Mouse (Mus musculus): Measurements from ENCODE around the gene Sv2b. TPM values are rescaled to one million over a fixed set of nuclear protein-coding genes. Genes with fewer than 3 reads are reported as not detected.

Gene Sv2b
- polyA plus RNA-seq, 1 experiment from 2014 or later = 0.46 TPM

DNA sequence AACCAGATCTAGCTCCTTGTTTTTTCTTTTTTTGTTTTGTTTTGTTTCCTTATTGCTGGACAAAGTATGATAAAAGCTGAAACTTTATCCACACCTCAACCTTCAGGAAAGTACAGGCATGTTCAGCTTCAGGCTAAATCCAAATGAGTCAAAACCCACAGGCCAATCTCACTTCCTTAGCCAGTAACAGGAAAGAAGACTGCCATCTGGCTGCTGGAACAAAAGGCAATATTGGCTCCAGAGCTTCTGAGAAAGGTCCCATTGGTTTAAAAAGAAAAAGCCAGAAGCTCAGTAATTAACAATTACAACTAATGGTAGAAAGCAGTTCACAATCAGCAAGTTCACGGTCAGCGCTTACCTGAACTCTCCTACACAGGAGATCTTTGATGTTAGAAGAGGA is 169.8 kb downstream of the Sv2b start:
- H3K4me1 ChIP-seq (replicated peaks; ENCODE audit: control insufficient read depth, insufficient read depth, low read length) = no peaks in the 10 kb centered on the region
- H3K4me3 ChIP-seq (ENCODE audit: low read depth, low read length) = no peak overlapping the region
- H3K27me3 ChIP-seq (replicated peaks; ENCODE audit: control insufficient read depth, insufficient read depth, low read length) = no peaks in the 10 kb centered on the region
- H3K4me2 ChIP-seq (replicated peaks; ENCODE audit: low read depth) = no peak overlapping the region
- TF ChIP-seq CTCF (IDR thresholded peaks at IDR 0.05; ENCODE audit: low read depth) = peak; percentile 19; the same call in 1 of the 2 replicates
- H3K9ac ChIP-seq (ENCODE audit: low read depth, low read length) = no peak overlapping the region
- H3K27ac ChIP-seq (ENCODE audit: low read depth, low read length) = no peak overlapping the region
- H3K36me3 ChIP-seq (ENCODE audit: control insufficient read depth, insufficient read depth) = no peaks in the 10 kb centered on the region
- no peaks in the 10 kb centered on the region for H3K9me3 ChIP-seq (ENCODE audit: control insufficient read depth)
- ATAC-seq = no peak
- WGBS = 90% methylated on average over 2 of the region's 2 CpGs

DNA sequence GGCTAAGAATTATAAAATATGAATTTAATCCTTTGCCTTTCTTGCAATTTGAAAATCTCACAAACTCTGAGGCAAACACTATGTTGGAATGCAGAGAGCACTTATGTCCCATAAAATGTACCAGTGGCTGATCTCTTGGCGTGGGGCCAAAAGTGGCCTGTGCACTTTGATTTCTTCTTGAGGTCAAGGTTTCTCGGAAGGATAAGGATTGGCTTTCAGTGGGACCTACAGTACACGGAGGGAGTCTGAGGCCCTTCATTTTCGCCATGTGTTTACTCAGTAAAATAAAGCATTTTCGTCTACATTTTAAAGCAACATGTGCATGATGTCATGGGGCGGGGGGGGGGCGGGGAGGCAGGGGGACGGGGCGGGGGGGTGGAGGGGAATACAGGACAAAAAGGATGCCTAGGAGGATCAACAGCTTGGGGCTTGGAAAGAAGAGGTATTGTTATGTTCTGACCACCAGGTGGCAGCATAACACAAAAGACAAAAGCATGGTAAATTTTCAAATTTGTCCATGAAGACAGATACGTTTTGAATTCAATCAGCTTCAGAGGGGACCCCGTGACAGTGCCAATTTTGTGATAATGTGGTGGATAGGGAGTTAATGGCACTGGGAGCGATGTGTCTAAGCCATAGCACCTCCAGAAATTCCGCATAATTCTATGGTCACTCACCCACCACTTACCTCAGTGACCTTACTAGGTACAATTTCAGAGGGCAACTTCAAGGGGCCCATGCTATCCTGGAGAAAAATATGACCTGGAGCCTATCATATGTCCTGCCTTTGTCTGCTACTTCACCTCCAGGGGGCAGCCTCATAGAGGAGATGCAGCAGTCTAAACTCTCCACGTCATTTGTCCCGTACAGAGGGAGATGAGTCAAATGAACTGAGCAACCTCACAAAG is 174.1 kb downstream of the Sv2b start:
- H3K4me3 ChIP-seq (ENCODE audit: low read depth, low read length) = no peak overlapping the region
- TF ChIP-seq CTCF (IDR thresholded peaks at IDR 0.05; ENCODE audit: low read depth) = peak; percentile 76
- no peak overlapping the region for H3K4me2 ChIP-seq (replicated peaks; ENCODE audit: low read depth)
- no peaks in the 10 kb centered on the region for H3K36me3 ChIP-seq (ENCODE audit: control insufficient read depth, insufficient read depth)
- no peak overlapping the region for H3K9ac ChIP-seq (ENCODE audit: low read depth, low read length)
- H3K27ac ChIP-seq (ENCODE audit: low read depth, low read length) = no peak overlapping the region
- H3K27me3 ChIP-seq (replicated peaks; ENCODE audit: control insufficient read depth, insufficient read depth, low read length) = no peaks in the 10 kb centered on the region
- ATAC-seq = 0 out of 2 replicates have a peak, but pooled peaks have one; percentile 13
- WGBS = 26% methylated on average over 15 of the region's 15 CpGs
- no peaks in the 10 kb centered on the region for H3K9me3 ChIP-seq (ENCODE audit: control insufficient read depth)
- no peaks in the 10 kb centered on the region for H3K4me1 ChIP-seq (replicated peaks; ENCODE audit: control insufficient read depth, insufficient read depth, low read length)

DNA sequence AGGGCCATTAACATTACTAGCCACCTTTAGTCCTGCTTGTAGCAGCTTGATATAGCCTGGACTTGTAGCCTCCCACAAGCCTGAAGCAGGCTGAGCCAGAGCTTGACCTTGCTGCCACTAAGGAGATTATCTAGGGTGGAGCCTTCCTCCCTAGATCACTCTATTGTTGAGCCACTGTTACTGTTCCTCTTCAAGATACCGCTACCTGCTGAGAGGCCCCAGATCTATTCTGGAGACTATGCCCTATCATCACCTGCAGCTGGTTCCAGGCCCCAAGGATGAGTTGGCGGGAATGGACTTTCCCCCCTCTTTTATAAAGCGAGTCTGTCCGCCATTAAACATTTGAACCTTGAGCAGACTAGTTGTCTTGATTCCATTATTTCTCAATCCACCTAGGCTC is 181.0 kb downstream of the Sv2b start:
- Histone ChIP-seq H3K4me2 (replicated peaks; ENCODE audit: low read depth) (no peak overlapping the region), H3K27me3 (replicated peaks; ENCODE audit: control insufficient read depth, insufficient read depth, low read length) (no peaks in the 10 kb centered on the region), H3K27ac (ENCODE audit: low read depth, low read length) (no peak overlapping the region), H3K36me3 (ENCODE audit: control insufficient read depth, insufficient read depth) (no peaks in the 10 kb centered on the region), H3K4me1 (replicated peaks; ENCODE audit: control insufficient read depth, insufficient read depth, low read length) (no peaks in the 10 kb centered on the region), H3K9ac (ENCODE audit: low read depth, low read length) (no peak overlapping the region), H3K9me3 (ENCODE audit: control insufficient read depth) (no peaks in the 10 kb centered on the region), H3K4me3 (ENCODE audit: low read depth, low read length) (no peak overlapping the region)
- 90% methylated on average over 4 of the region's 4 CpGs for WGBS
- ATAC-seq = no peak
- no peak for TF ChIP-seq CTCF (IDR thresholded peaks at IDR 0.05; ENCODE audit: low read depth)

DNA sequence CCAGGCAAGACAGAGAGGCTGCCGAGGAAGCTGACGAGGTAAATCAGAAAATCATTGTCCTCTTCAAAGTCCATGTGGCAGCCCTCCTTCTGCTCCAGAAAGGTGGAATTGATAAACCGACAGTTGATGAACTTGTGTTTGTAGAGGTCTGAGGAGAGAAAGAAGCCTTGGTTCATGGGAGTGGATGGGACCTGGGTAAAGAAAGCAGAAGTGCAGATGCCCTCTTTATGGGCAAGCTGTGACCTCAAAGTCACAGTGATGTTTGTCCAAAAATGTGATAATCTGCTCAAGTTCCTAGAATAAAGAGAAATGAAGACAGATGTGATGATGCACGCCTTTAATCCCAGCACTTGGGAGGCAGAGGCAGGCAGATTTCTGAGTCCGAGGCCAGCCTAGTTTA is 185.0 kb downstream of the Sv2b start:
- no peak overlapping the region for H3K27ac ChIP-seq (ENCODE audit: low read depth, low read length)
- no peak for TF ChIP-seq CTCF (IDR thresholded peaks at IDR 0.05; ENCODE audit: low read depth)
- no peaks in the 10 kb centered on the region for H3K9me3 ChIP-seq (ENCODE audit: control insufficient read depth)
- 86% methylated on average over 5 of the region's 5 CpGs for whole genome bisulfite sequencing
- H3K4me3 ChIP-seq (ENCODE audit: low read depth, low read length) = no peak overlapping the region
- no peak overlapping the region for H3K9ac ChIP-seq (ENCODE audit: low read depth, low read length)
- no peak for ATAC-seq
- H3K36me3 ChIP-seq (ENCODE audit: control insufficient read depth, insufficient read depth) = no peaks in the 10 kb centered on the region
- no peak overlapping the region for H3K4me2 ChIP-seq (replicated peaks; ENCODE audit: low read depth)
- no peaks in the 10 kb centered on the region for H3K27me3 ChIP-seq (replicated peaks; ENCODE audit: control insufficient read depth, insufficient read depth, low read length)
- no peaks in the 10 kb centered on the region for H3K4me1 ChIP-seq (replicated peaks; ENCODE audit: control insufficient read depth, insufficient read depth, low read length)

DNA sequence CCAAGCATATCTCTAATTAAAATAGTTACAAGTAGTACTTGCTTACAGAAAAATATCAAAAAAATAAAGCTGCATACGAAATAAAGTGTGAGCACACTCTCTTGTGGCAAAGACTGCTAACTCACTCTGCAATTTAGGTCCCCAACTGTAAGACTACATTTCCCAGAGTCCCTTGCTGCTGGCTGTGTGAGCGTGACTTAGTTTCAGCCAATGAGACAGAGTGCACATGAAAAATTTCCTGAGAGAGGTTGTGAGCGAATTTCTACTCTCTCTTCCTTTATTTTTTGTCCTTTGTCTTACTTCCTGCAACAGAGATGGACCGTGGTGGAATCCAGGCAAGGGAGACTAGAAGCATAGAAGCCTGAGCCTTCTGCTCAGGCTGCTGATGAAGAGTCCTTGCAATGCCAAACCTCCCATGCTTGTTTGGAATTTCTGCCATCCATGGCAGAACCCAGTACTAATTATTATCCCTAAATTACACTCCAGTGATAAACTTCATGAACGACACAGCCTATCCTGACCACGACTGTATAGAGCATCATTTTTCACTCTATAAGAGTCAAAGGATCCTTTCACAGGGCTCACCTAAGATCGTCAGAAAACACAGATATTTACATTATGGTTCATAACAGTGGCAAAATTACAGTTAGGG is 190.9 kb downstream of the Sv2b start:
- Histone ChIP-seq H3K27me3 (replicated peaks; ENCODE audit: control insufficient read depth, insufficient read depth, low read length) (no peaks in the 10 kb centered on the region), H3K9ac (ENCODE audit: low read depth, low read length) (no peak overlapping the region), H3K36me3 (ENCODE audit: control insufficient read depth, insufficient read depth) (no peaks in the 10 kb centered on the region), H3K27ac (ENCODE audit: low read depth, low read length) (no peak overlapping the region), H3K4me3 (ENCODE audit: low read depth, low read length) (0 out of 2 replicates have a peak overlapping the region, but pooled peaks have one; percentile 16), H3K9me3 (ENCODE audit: control insufficient read depth) (no peaks in the 10 kb centered on the region), H3K4me2 (replicated peaks; ENCODE audit: low read depth) (peak overlapping the region; percentile 47), H3K4me1 (replicated peaks; ENCODE audit: control insufficient read depth, insufficient read depth, low read length) (no peaks in the 10 kb centered on the region)
- no peak for TF ChIP-seq CTCF (IDR thresholded peaks at IDR 0.05; ENCODE audit: low read depth)
- ATAC-seq = no peak
- 36% methylated on average over 7 of the region's 7 CpGs for WGBS

DNA sequence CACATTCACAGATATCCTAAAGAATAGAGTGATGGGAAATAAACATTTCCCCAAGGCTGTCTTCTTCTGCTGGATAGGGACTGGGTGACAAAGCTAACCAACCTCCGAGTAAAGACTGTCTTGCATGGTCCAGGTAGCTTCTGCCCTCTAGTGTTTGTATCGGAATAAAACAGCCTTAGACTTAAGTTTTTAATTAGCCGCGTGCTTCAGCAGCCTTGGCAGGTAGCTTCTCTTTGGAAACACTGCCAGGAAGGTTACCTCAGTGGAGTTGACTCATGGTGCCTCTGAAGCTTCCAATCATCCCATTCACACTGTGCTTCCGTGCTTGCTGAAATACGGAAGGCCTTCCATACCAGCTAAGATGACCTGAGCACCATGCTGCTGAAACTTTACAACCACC is 198.4 kb downstream of the Sv2b start:
- no peaks in the 10 kb centered on the region for H3K27me3 ChIP-seq (replicated peaks; ENCODE audit: control insufficient read depth, insufficient read depth, low read length)
- no peak overlapping the region for H3K9ac ChIP-seq (ENCODE audit: low read depth, low read length)
- peak; percentile 90 for TF ChIP-seq CTCF (IDR thresholded peaks at IDR 0.05; ENCODE audit: low read depth)
- H3K27ac ChIP-seq (ENCODE audit: low read depth, low read length) = no peak overlapping the region
- H3K9me3 ChIP-seq (ENCODE audit: control insufficient read depth) = no peaks in the 10 kb centered on the region
- H3K4me3 ChIP-seq (ENCODE audit: low read depth, low read length) = no peak overlapping the region
- H3K4me1 ChIP-seq (replicated peaks; ENCODE audit: control insufficient read depth, insufficient read depth, low read length) = no peaks in the 10 kb centered on the region
- no peak overlapping the region for H3K4me2 ChIP-seq (replicated peaks; ENCODE audit: low read depth)
- H3K36me3 ChIP-seq (ENCODE audit: control insufficient read depth, insufficient read depth) = no peaks in the 10 kb centered on the region
- no peak for ATAC-seq
- WGBS = 9% methylated on average over 6 of the region's 6 CpGs
